Mouse (Mus musculus): Measurements from ENCODE around the gene Lrrc26. TPM values are rescaled to one million over a fixed set of nuclear protein-coding genes. Genes with fewer than 3 reads are reported as not detected.

The Lrrc26 gene
- total RNA-seq, 2 experiments from 2014 or later, result not detected

DNA sequence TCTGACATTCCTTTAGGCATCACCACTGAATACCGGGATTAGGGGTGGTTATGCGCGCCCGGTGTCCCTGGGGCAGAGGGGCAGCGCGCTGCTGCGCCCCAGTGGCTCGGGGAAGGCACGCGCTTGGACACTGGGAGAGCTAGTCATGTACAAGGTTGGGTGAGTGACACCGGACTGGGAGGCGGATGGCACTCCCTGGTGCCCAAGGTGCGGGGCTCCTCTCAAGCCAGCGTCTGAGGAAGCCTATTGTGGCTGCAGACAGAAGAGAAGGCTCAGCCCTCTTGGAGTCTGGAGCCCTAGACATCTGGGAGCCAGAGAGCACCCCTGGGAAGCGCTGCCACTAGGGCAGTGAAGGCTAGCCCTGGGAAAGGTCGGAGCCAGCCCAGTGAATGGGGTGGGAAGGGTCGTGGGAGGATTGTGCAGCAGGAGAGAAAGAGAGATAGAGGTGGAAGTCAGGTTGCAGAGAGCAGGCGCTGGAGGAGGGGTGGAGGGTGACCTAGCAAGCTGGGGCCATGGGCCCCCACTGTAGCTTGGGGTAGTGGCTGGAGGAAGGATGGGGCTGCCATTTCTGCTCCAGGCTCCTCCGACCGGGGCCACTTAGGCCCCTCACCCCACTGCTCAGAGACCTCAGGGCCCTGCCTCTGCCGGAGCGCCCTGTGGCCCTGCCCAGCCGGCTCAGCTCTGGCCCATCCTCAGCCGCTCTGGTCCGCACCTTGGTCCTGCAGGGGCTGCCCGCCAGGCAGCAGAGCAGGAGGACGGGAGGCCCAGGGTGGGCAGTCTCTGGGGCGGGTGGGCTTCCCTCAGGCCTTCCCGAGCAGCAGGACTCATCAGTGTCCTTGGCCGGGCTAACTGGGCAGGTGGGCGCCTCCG, 1.7 kb downstream of the Lrrc26 start:
- no peak for DNase-seq
- intact Hi-C loops (cut with DNase I; ENCODE audit: low total_unique reads), result no loop called here

DNA sequence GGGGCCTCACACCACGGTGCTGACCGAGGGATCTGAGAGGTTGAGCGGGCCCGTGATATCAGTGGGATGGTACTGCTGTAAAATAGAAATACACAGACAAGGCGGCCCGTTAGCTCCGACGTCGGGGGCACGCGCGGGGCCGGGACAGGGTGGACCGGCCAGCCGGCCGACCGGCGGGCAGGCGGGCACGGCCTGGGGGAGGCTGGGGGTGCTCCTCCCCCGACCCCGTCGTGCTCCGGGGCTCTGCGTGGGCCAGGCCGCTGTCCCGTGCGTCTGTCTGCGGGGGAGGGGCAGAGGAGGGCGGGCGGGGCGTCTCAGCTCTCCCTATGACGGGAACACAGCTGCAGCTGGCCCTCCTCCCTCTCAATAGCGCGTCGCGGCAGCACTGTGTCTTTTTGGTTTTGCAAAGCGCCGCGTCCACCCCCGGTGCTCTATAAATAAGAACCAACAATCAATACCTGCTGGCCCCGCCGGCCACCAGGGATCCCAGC, 2.4 kb downstream of the Lrrc26 start:
- DNase-seq, result peak; percentile 40
- intact Hi-C loops (cut with DNase I; ENCODE audit: low total_unique reads), result no loop called here

DNA sequence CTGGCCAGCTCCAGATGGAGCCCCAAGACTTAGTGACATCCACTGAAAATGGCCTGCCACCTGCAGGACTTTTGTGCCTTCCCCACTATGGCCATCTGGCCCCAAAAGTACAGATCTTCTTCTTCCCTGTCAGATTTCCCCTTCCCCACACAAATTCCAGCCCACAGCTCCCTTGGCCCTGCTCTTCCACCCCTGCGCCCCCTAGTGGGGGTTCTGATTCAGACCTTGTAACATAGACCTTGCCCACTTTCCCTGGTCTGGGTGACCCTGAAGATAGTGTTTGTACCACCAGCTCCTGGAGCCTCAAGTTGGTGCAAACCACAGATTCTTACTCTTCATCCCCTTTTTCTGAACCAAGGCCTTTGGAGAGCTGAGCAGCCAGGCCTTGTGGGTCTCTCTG, 3.1 kb downstream of the Lrrc26 start:
- intact Hi-C loops (cut with DNase I; ENCODE audit: low total_unique reads), result no loop called here
- DNase-seq, result peak; percentile 77

DNA sequence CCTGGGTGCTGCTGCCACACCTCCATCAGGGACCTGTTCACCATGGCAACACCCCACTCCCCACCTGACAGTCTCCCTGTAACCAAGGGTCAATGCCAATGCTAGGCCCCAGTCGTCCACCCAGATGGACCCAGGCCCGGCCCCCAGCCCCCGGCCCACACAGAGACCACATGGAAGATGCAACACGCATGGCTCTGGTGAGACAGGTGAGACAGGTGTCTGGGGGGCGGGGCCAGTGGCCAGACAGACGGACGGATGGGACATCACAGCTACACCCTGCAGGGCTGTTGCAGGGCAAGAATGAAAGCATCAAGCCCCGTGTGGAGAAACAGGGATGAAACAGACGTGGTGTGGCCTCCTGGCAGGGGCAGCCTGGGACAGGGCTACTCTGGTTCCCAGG, 4.0 kb downstream of the Lrrc26 start:
- DNase-seq, result no peak
- intact Hi-C loops (cut with DNase I; ENCODE audit: low total_unique reads), result no loop called here

DNA sequence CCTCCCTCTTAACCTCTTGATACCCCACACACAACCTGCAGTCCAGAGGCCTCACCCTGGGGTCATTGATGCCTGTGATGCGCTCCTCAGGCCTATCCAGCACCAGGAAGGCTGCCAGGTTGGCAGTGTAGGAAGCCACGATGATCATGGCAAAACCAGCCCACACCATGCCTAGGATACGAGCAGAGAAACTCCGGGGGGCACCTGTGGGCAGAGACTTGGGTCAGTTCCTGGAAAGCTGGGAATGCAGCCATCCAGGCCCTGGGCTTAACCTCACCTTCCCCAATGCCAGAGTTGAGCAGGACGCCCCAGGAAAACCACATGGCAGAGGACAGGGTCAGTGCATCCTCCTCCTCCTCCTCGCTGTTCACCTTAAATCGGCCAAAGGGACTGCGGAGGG, 7.4 kb downstream of the Lrrc26 start:
- no peak for DNase-seq
- intact Hi-C loops (cut with DNase I; ENCODE audit: low total_unique reads), result no loop called here

DNA sequence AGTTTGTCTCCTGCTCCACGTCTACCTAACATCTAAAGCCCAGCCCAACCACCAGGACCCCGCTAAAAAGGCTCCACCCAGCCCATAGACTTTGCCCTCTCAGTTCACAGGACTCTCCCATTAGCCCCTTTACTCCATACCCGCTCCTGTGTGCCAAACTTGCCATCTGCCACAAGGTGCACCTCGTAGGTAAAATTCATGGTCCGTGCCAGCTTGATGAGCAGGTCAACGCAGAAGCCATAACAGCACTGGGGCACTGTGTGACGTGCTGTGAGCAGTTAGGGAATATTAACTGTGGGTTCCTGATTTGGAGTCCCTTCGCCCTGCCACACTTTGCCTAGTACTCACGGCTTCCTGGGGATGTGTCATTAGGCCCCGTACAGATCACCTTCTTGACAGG, 8.3 kb downstream of the Lrrc26 start:
- DNase-seq, result no peak
- intact Hi-C loops (cut with DNase I; ENCODE audit: low total_unique reads), result no loop called here

DNA sequence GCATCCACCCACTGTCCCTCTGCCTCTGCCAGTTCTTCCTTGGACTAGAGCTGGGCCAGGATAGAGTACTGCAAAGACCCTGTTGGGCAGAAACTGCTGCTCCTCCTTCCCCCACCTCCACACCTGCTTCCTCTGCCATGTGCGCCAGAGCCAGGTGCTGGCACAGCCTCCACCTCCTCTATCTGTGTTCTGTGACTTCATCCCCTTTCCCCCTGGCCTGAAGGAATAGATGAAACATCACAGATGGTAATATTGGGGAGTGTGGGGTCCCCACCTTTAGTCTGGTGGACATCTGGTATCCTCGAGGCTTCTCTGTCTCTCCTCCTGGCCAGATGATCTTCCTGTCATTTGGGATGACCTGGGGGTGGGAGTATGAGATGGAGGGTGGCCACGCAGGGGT, 13.7 kb downstream of the Lrrc26 start:
- no peak for DNase-seq
- intact Hi-C loops (cut with DNase I; ENCODE audit: low total_unique reads), result no loop called here

DNA sequence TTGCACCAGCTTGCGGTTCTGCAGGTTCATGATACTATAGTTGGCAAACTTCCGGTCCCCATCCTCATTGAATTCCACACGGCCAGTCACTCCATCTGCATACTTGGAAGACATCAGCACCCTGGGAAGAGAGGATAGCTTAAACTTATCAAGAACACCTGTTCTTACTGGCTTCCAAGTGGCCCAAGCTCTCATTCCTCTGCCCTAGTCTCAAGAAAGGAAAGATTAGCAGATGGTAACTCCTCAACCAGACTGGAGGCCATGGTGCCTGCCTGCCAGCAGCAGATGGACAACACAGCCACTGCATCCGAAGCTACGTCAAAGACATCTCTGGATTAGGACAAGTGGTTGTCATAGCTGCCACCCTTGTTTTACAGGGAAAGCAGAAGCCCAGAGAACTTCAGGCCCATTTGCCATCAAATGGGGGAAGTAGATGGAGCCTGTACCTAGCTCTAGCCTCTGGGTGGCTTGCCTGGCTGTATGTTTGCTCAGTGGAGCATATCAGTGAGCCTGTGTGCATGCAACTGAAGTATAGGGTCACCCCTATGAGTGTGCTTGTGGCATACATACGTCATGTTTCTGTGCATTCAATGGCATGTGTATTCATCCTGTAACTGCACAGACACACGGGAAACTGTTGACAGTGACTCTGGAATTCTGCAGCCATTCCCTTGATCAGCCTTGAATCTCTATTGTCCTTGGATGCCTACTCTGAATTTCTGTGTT, 14.4 kb downstream of the Lrrc26 start:
- intact Hi-C loops (cut with DNase I; ENCODE audit: low total_unique reads), result no loop called here

DNA sequence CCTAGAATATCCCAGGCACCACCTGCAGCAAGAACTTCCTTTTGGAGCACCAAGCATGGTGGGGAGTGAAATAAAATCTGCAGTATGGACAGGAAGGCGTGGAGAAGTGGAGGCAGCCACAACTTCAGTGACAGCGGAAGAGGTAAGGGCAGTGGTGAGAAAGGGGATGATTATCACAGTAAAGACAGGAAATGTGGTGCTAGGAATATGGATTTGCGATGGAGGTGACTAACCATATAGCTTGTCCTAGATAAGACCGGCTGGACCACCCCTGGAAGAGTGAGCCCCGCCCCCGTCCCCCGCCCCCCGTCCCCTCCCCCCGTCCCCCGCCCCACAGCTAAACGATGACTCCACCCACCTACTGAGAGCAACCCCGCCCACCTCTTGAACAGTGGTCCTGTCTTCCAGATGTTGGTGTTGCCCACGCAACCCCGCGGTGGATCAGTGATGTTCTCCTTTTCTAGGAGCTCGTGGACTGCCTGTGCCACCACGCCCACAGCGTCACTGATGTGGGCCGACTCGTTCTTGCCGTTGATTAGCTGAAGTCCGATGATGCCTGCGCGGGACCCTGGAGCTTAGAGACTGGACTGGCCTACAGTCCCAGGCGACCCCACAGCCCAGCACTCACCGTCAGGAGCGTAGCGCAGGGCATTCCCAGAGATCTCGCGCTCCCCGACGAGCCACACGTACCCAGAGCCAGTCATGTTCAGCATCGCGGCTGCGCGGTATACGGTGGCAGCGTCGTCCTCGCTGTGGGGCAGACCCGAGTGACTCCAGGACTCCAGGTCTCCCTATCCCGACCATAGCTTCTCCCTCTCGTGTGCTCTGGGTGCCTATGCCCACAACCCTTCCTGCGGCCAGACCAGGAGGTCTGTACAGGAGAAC, 15.2 kb downstream of the Lrrc26 start:
- DNase-seq, result no peak
- intact Hi-C loops (cut with DNase I; ENCODE audit: low total_unique reads), result no loop called here

More for the DNA sequence above, 14.4 kb downstream of the Lrrc26 start:
- no peak for DNase-seq

DNA sequence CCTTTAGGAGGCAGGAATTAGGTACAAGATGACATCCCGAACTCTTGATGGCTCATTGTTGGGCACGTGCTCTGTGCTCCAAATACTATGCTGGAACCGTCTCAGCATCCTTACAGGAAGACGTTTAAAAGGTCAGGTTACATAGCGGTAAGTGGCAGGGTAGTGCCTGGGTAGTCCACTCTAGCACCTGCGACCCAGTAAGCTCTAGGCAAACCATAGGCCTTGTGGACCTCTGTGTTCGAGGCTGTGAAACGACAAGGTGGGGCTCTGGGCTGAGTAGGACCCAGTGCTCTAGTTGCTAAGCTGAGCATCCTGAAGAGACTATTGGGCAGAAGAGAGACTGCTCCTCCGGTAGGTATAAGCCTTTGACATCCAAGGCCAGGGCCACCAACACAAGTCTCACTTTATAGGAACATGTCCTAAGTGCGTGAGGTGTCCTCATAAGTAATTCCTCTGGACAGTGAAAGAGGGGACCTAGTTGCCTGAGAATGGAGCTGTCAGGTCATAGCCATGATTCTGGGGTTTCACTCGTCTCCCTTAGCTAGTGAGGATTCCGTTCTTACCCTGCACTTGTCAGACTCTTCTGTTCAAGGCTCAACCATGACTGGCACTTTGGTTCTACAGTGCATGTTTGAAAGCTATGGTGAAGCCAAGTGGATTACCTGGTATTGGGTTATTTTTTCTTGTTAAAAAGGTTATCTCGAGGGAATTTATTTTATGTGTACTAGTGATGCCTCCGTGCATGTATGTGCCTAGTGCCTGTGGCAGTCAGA, 16.1 kb downstream of the Lrrc26 start:
- intact Hi-C loops (cut with DNase I; ENCODE audit: low total_unique reads), result no loop called here
- no peak for DNase-seq

DNA sequence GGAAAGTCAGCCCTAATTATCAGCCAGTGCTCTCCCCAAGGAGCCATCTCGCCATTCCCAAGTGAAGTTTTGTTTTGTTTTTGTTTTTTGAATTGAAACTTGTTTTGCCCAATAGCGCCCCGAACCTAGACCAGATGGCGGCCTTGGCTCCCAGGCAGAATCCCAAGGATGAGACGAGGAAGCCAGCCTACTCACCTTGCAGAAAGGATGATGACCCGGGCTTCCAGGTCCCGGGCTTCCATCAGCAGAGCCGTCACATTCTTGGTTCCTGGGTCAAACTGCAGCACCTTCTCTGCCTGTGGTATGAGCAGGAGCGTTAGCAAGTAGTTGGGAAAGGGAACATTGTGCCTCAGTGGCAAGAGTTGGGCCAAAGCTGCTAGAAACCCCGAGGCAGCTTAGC, 20.5 kb downstream of the Lrrc26 start:
- DNase-seq, result no peak
- intact Hi-C loops (cut with DNase I; ENCODE audit: low total_unique reads), result no loop called here

DNA sequence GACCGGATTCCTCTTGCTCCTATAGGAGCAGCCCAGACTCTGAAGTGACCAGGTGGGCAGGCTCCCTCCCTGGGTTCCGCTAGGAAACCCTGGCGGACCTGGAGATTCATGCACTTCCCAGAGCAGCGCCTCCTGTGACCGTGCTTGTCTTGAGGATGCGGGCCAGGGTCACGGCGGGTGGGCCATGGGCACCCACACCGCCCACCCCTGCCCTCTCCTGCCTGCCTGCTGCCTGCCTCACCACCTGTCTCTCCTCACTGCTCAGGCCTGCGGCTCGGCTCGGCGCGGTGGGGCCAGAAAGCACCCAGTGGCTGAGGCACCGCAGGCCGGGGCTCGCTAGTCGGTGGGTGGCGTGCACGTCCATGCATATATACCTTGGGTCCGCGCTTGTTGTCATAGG, 21.3 kb downstream of the Lrrc26 start:
- intact Hi-C loops (cut with DNase I; ENCODE audit: low total_unique reads), result no loop called here
- no peak for DNase-seq

DNA sequence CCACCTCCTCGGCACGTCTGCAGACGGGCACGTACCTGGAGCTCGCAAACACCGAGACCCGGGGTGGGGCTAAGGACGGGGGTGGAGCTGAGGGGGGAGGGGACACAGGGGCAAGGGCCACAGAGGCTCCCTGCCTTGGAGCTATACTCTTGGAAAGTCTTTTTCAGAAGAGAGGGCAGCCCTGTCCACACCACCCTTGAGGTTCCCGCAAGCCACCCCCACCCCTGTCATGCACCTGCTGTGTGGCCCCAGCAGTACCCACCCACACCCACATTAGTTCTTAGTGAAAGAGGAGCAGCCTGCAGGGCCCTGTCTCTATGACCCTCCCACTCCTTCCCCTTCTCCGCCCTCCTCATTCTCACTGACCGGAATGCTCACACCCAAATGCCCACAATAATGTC, 21.8 kb downstream of the Lrrc26 start:
- intact Hi-C loops (cut with DNase I; ENCODE audit: low total_unique reads), result no loop called here
- DNase-seq, result no peak

DNA sequence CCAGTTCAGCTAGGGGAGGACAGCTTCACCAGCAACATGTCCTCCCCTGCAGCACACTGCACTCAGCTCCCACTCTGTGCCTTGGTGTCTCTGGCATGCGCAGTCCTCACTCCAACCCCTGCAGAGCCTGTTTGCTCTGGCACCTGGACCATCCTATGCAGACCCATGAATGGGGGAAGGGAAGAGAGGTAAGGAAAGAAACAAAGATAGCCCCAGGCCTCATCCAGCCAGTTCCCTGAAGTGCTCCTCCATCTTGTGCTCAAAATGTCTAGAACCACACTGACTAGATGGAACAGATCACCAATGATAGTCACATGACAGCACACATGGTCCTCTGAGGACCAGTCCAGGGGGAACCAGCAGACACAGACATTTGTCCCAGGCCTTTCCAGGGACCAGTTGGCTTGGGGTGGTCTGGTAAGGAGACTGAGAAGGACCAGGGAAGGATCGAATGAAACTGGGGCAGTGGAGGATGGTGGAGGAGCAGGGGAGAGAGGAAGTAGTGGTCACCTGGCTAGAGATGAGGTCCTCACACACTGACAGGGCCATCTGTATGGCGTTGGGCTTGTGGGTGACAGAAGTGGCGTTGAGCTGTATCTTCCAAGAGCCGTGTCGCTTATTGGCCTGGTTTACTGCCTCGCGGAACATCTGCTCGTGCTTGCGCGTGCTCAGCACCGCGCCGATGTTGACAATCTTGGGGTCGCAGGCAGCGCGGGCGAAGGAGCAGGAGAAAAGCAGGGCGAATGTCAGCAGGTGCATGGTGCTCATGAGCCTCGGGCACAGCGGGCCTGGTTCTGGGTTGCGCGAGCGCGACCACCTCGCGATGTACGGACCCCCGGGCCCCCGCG, 28.6 kb downstream of the Lrrc26 start:
- DNase-seq, result no peak
- intact Hi-C loops (cut with DNase I; ENCODE audit: low total_unique reads), result no loop called here

DNA sequence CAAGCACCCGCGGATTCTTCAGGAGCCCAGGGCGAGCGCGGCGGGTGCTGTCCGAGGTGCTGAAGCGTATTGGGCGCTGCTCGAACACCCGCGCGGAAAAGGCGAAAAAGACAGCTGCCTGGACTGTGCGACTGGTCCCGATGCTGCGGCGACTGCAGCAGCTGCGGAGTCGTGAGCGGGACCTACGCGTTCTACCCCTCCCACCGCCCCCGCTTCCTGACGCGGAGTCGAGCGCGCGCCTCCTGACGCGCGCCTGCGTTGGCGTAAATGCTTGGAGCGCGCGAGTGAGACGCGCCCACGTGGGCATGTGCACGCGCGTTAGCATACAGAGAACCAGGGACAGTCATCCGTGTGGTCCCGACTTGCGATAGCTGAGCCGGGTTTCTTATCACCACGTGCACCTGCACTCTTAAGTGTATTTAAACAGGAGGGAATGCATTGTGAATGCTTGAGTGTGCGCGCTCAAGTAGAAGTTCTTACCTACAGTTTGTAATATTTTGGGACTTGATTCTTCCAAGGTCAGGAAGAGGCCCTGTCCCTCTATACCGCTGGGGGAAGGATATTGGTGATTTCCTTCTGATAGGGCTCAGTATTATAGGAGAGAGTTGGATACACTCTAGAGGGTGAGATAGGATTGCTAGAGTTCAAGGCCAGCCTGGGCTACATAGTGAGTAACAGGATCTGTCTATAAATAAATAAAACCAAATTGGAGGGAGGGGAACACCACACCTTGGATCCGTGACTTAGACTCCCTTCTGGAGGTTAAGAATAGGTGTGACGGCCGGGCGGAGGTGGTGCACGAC, 29.5 kb downstream of the Lrrc26 start, which contains the start of gene Grin1:
TSS of gene Grin1 (minus strand) at position 217 of the 803 bp plus-strand sequence.
- intact Hi-C loops (cut with DNase I; ENCODE audit: low total_unique reads), result no loop called here
- DNase-seq, result peak; percentile 60

DNA sequence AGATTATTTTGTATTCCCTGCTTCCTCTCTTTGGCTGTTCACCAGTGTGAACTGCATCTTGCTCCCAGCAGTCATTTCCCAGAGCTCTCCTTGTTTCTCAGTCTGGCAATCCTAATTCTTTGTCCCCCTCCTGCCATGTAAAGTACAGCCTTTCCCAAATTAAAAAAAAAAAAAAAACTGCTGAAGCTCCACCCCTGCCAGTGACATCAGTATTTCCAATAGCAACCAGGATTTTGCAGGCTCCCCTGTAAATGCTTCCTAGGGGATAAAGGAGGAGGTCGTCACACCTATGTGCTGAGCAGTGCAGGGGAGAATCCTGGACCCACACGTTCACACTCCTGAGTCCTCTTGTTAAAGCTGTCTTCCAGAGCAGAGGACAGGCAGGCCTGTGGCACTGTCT, 30.4 kb downstream of the Lrrc26 start:
- intact Hi-C loops (cut with DNase I; ENCODE audit: low total_unique reads), result no loop called here
- DNase-seq, result no peak

DNA sequence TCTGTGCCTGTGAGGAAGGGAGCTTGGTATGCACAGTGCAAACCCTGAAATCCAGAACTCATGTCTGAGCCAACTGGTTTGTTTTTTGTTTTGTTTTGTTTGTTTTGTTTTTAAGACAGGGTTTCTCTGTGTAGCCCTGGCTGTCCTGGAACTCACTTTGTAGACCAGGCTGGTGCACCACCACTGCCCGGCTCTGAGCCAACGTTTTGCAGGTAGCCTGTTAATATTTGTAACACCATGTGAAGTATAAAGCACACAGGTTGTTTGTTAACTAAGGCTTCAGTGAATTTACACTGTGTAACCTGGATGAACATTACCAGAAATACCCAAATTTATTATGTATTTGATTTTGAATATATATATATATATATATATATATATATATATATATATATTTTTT, 36.3 kb downstream of the Lrrc26 start:
- intact Hi-C loops (cut with DNase I; ENCODE audit: low total_unique reads), result no loop called here
- DNase-seq, result no peak

Data from gastrocnemius, postnatal 14 days (tissue).